ENCODE assay signal across 29 mouse cellular contexts in the genomic region with DNA sequence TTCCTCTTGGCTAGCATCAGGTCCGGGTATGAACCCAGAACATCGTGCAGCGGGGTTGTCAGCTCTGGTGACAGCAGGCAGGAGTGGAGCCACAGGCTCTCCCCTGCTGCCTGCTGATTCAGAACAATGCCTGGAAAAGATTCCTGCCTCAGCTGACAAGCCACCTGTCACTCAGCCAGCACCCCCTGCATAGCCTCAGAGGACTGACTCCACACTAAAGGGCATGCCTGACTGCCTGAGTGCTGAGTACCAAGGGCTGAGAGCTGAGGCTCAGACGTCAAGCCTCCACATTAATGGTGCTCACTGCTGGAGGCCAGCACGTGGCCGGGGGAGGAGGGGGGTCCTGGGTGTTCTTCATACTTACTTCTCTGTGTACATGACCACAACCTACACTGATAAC.
DNase-seq lines count a peak whose midpoint lies in the region; ATAC-seq and TF ChIP-seq lines count a peak whose summit lies in the region.
"Had no signal": no experiment of that assay in that cellular context is flagged by ENCODE, and none has a peak within 500 bp of the region (broad histone marks: within the 10 kb centered on the region; RNA-seq: fewer than 3 reads in every experiment).

No protein-coding gene starts in this region.

- no peak overlapping the region for H3K4me3 ChIP-seq in forebrain, embryonic 15.5 days
- H3K4me3 ChIP-seq in forebrain, embryonic 16.5 days (replicated peaks; ENCODE audit: low read length): no peak overlapping the region
- no peak overlapping the region for H3K4me3 ChIP-seq in kidney, embryonic 16.5 days (ENCODE audit: low read length)
- no peak overlapping the region for H3K4me3 ChIP-seq in lung, adult 2 months (replicated peaks; ENCODE audit: extremely low read depth, low read depth, low read length)
- H3K4me3 ChIP-seq: embryonic facial prominence, embryonic 15.5 days; heart, embryonic 12.5 days; hindbrain, embryonic 10.5 days; intestine, embryonic 15.5 days; left cerebral cortex, adult 2 months; limb, embryonic 15.5 days; lung, embryonic 15.5 days; myocyte; neural tube, embryonic 13.5 days had no signal

- 50% methylated on average over 6 of the region's 6 CpGs for WGBS in forebrain, embryonic 15.5 days
- 41% methylated on average over 6 of the region's 6 CpGs for WGBS in forebrain, embryonic 16.5 days
- WGBS in kidney, embryonic 16.5 days: 82% methylated on average over 6 of the region's 6 CpGs
- 82% methylated on average over 6 of the region's 6 CpGs for WGBS in lung, adult 2 months

- no peak for TF ChIP-seq CTCF in lung, adult 2 months (IDR thresholded peaks at IDR 0.05; ENCODE audit: insufficient read depth, low read length)

- no peak overlapping the region for H3K9ac ChIP-seq in forebrain, embryonic 15.5 days (replicated peaks)
- no peak overlapping the region for H3K9ac ChIP-seq in forebrain, embryonic 16.5 days (replicated peaks; ENCODE audit: low read depth, low read length)
- no peak overlapping the region for H3K9ac ChIP-seq in kidney, embryonic 16.5 days (replicated peaks; ENCODE audit: low read length)
- H3K9ac ChIP-seq: embryonic facial prominence, embryonic 15.5 days; heart, embryonic 12.5 days; intestine, embryonic 15.5 days; limb, embryonic 15.5 days; liver, embryonic 14.5 days; lung, embryonic 15.5 days; neural tube, embryonic 13.5 days had no signal

- H3K36me3 ChIP-seq in forebrain, embryonic 15.5 days: peaks cover 22% of the 10 kb centered on the region
- H3K36me3 ChIP-seq in forebrain, embryonic 16.5 days (ENCODE audit: control insufficient read depth, insufficient read depth): peaks cover 7% of the 10 kb centered on the region; the same call in 1 of the 2 replicates
- peaks cover 47% of the 10 kb centered on the region for H3K36me3 ChIP-seq in kidney, embryonic 16.5 days (ENCODE audit: insufficient read depth, low read length)

- H3K4me2 ChIP-seq in forebrain, embryonic 15.5 days (replicated peaks): no peak overlapping the region
- no peak overlapping the region for H3K4me2 ChIP-seq in forebrain, embryonic 16.5 days (ENCODE audit: low read length)
- H3K4me2 ChIP-seq in kidney, embryonic 16.5 days (replicated peaks; ENCODE audit: low read depth, low read length): no peak overlapping the region
- H3K4me2 ChIP-seq: embryonic facial prominence, embryonic 15.5 days; heart, embryonic 12.5 days; intestine, embryonic 15.5 days; limb, embryonic 15.5 days; lung, embryonic 15.5 days; neural tube, embryonic 13.5 days had no signal

- H3K27ac ChIP-seq in forebrain, embryonic 15.5 days (replicated peaks): no peak overlapping the region
- no peak overlapping the region for H3K27ac ChIP-seq in forebrain, embryonic 16.5 days (ENCODE audit: low read length)
- H3K27ac ChIP-seq in kidney, embryonic 16.5 days (ENCODE audit: low read length): no peak overlapping the region
- H3K27ac ChIP-seq: embryonic facial prominence, embryonic 15.5 days; hindbrain, embryonic 10.5 days; intestine, embryonic 15.5 days; left cerebral cortex, adult 2 months; limb, embryonic 15.5 days; liver, embryonic 14.5 days; lung, embryonic 15.5 days; neural tube, embryonic 13.5 days had no signal

- H3K9me3 ChIP-seq in forebrain, embryonic 15.5 days: no peaks in the 10 kb centered on the region
- no peaks in the 10 kb centered on the region for H3K9me3 ChIP-seq in forebrain, embryonic 16.5 days (ENCODE audit: control insufficient read depth, low read length)
- H3K9me3 ChIP-seq in kidney, embryonic 16.5 days (ENCODE audit: low read length): no peaks in the 10 kb centered on the region
- H3K9me3 ChIP-seq: embryonic facial prominence, embryonic 15.5 days; heart, embryonic 12.5 days; hindbrain, embryonic 10.5 days; intestine, embryonic 15.5 days; limb, embryonic 15.5 days; lung, embryonic 15.5 days; neural tube, embryonic 13.5 days had no signal

- no peak for TF ChIP-seq POLR2A in lung, adult 2 months (IDR thresholded peaks at IDR 0.05; ENCODE audit: borderline replicate concordance, extremely low read depth, low read depth, low read length)

- peak; percentile 38; the same call in 1 of the 2 replicates for ATAC-seq in cerebellum, adult (ENCODE audit: insufficient number of reproducible peaks, low FRiP score, low TSS enrichment)
- ATAC-seq in forebrain, embryonic 15.5 days (replicated peaks): 0 out of 2 replicates have a peak, but pooled peaks have one; percentile 17
- ATAC-seq in forebrain, embryonic 16.5 days: no peak; the same call in 1 of the 2 replicates
- no peak for ATAC-seq in kidney, embryonic 16.5 days (ENCODE audit: low FRiP score, low TSS enrichment)
- ATAC-seq: forebrain, embryonic 14.5 days; hindbrain, embryonic 16.5 days; intestine, embryonic 15.5 days; midbrain, embryonic 16.5 days had no signal

- H3K27me3 ChIP-seq in forebrain, embryonic 15.5 days: no peaks in the 10 kb centered on the region
- no peaks in the 10 kb centered on the region for H3K27me3 ChIP-seq in forebrain, embryonic 16.5 days (replicated peaks; ENCODE audit: control insufficient read depth, insufficient read depth, low read length)
- H3K27me3 ChIP-seq in kidney, embryonic 16.5 days (ENCODE audit: insufficient read depth, low read length): no peaks in the 10 kb centered on the region
- H3K27me3 ChIP-seq: embryonic facial prominence, embryonic 15.5 days; heart, embryonic 12.5 days; intestine, embryonic 15.5 days; limb, embryonic 15.5 days; lung, embryonic 15.5 days; neural tube, embryonic 13.5 days had no signal

- no peak for DNase-seq in cerebellum, postnatal 14 days
- peak; percentile 27 to 31 for DNase-seq in kidney, postnatal 36 days
- DNase-seq in NIH3T3 (ENCODE audit: low read depth): peak; percentile 9
- no peak for DNase-seq in lung, adult 2 months
- DNase-seq: adrenal gland, postnatal 36 days; gastrocnemius, postnatal 10 days; heart, postnatal 10 days; kidney, postnatal 14 days; lung, postnatal 4 days; retina, postnatal 1 day; right cerebral cortex, postnatal 25 days; spleen, adult 18-20 months had no signal

- H3K4me1 ChIP-seq in forebrain, embryonic 15.5 days: peaks cover 15% of the 10 kb centered on the region
- peaks cover 8% of the 10 kb centered on the region for H3K4me1 ChIP-seq in forebrain, embryonic 16.5 days (replicated peaks; ENCODE audit: control insufficient read depth, insufficient read depth, low read length)
- peaks cover 13% of the 10 kb centered on the region; the same call in 1 of the 2 replicates for H3K4me1 ChIP-seq in kidney, embryonic 16.5 days (ENCODE audit: insufficient read depth, low read length)
- no peaks in the 10 kb centered on the region for H3K4me1 ChIP-seq in lung, adult 2 months (ENCODE audit: control insufficient read depth, insufficient read depth, low read length)
- H3K4me1 ChIP-seq: embryonic facial prominence, embryonic 15.5 days; intestine, embryonic 15.5 days; limb, embryonic 15.5 days; lung, embryonic 15.5 days had no signal

Comparison
In these comparisons a context has a peak if more than half of its experiments do, and no peak if none do; other contexts are left out.
1. ATAC-seq: peak in cerebellum, adult (single experiment) and forebrain, embryonic 15.5 days (single experiment); none in forebrain, embryonic 16.5 days (single experiment) and kidney, embryonic 16.5 days (single experiment).
2. DNase-seq: peak in kidney, postnatal 36 days (2 of 2) and NIH3T3 (single experiment); none in cerebellum, postnatal 14 days (0 of 2) and lung, adult 2 months (single experiment).